Mouse (Mus musculus): Measurements from ENCODE around the gene 2900026A02Rik. TPM values are rescaled to one million over a fixed set of nuclear protein-coding genes. Genes with fewer than 3 reads are reported as not detected.

Gene 2900026A02Rik
- polyA plus RNA-seq, 1 experiment from 2014 or later = 3.7 TPM

DNA sequence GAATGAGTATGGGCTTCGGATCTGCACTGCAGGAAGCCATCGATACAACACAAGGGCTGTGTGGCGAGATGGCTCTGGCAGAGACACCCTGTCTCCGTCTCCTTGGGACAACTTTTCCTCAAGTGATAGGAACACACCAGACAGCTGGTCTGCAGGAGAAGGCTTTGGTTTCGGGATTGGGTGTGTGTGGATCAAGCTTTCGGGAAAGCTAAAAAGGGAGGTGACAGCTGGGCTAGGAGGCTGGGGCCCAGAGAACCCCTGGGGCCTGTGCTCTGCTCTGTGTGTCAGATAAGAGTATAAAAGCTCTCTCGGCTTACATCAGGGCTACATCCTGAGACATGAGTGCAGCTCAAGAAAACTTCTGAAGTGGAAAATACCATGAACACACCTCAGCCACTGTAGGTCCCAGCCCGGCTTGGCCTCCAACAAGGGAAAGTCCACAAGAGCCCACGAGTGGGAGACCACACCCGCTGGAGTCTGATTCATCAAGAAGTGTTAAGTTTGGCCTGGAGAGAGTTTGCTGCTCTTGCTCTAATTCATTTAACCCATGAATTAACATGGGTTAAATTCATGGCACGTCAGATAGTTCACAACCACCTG is 112.8 kb downstream of the 2900026A02Rik start:
- no peaks in the 10 kb centered on the region for H3K36me3 ChIP-seq (replicated peaks)
- no peaks in the 10 kb centered on the region for H3K27me3 ChIP-seq (replicated peaks; ENCODE audit: low read depth, poor library complexity, severe bottlenecking)
- 83% methylated on average over 11 of the region's 11 CpGs for WGBS
- H3K27ac ChIP-seq (replicated peaks) = no peak overlapping the region
- H3K4me1 ChIP-seq = peaks cover 42% of the 10 kb centered on the region
- no peak overlapping the region for H3K4me3 ChIP-seq
- no peak for DNase-seq (ENCODE audit: low spot score)
- H3K9me3 ChIP-seq = no peaks in the 10 kb centered on the region

GRCm38 (mm10) chr5:113107709-113108108 is 113.3 kb downstream of the 2900026A02Rik start:
- Histone ChIP-seq H3K4me3 (no peak overlapping the region), H3K27me3 (replicated peaks; ENCODE audit: low read depth, poor library complexity, severe bottlenecking) (no peaks in the 10 kb centered on the region), H3K9me3 (no peaks in the 10 kb centered on the region), H3K4me1 (peaks cover 42% of the 10 kb centered on the region), H3K27ac (replicated peaks) (no peak overlapping the region), H3K36me3 (replicated peaks) (no peaks in the 10 kb centered on the region)
- WGBS = 80% methylated on average over 3 of the region's 3 CpGs
- no peak for DNase-seq (ENCODE audit: low spot score)

DNA sequence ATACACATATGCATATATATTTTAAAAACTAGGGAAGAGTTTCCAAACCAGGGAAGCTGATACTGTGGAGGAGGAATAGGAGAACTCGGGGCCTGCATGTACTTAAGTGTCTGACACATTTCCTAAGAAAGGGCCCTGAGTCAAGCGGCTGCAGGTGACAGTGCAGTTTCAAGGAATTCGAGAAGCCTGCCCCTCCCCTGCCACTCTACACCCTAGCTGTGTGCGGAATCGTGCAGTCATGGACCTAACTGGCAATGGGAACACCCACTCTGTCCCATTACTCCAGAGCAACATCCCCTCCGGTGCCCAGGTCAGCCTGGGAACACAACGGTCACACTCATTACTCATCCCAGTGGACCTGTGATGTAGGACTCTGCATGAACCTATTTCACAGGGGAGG is 114.4 kb downstream of the 2900026A02Rik start:
- Histone ChIP-seq H3K27ac (replicated peaks) (no peak overlapping the region), H3K4me1 (peaks cover 44% of the 10 kb centered on the region), H3K9me3 (no peaks in the 10 kb centered on the region), H3K36me3 (replicated peaks) (no peaks in the 10 kb centered on the region), H3K27me3 (replicated peaks; ENCODE audit: low read depth, poor library complexity, severe bottlenecking) (no peaks in the 10 kb centered on the region), H3K4me3 (no peak overlapping the region)
- no peak for DNase-seq (ENCODE audit: low spot score)
- WGBS = 63% methylated on average over 7 of the region's 7 CpGs

GRCm38 (mm10) chr5:113105481-113105880 is 115.6 kb downstream of the 2900026A02Rik start:
- DNase-seq (ENCODE audit: low spot score) = no peak

DNA sequence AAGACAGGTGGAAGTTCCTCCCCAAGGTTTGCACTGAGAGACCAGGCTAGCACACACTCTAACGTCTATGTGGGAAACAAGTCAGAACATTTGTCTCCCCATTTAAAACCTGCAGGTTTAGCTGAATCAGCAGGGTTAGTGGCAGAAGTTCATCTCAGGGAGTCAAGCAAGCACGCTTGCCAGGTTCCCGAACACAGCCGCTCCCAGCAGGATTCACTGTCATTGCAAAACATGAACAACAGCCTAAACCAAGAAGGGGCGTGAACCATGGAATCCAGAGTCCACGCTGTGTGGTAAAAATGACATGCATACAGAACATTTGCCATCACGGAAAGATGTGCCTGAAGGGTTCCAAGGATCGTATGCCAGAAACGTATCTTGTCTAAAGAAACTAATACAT is 116.0 kb downstream of the 2900026A02Rik start:
- WGBS = 86% methylated on average over 9 of the region's 9 CpGs
- no peaks in the 10 kb centered on the region for H3K27me3 ChIP-seq (replicated peaks; ENCODE audit: low read depth, poor library complexity, severe bottlenecking)
- no peak for DNase-seq (ENCODE audit: low spot score)
- no peak overlapping the region for H3K4me3 ChIP-seq
- H3K9me3 ChIP-seq = no peaks in the 10 kb centered on the region
- H3K36me3 ChIP-seq (replicated peaks) = no peaks in the 10 kb centered on the region
- no peak overlapping the region for H3K27ac ChIP-seq (replicated peaks)
- peaks cover 35% of the 10 kb centered on the region for H3K4me1 ChIP-seq

More at GRCm38 (mm10) chr5:113105481-113105880, 115.6 kb downstream of the 2900026A02Rik start:
- 86% methylated on average over 4 of the region's 4 CpGs for WGBS
- H3K9me3 ChIP-seq = no peaks in the 10 kb centered on the region
- no peaks in the 10 kb centered on the region for H3K36me3 ChIP-seq (replicated peaks)
- H3K27ac ChIP-seq (replicated peaks) = no peak overlapping the region
- no peaks in the 10 kb centered on the region for H3K27me3 ChIP-seq (replicated peaks; ENCODE audit: low read depth, poor library complexity, severe bottlenecking)
- H3K4me3 ChIP-seq = no peak overlapping the region
- peaks cover 37% of the 10 kb centered on the region for H3K4me1 ChIP-seq

- 65% methylated on average over 7 of the region's 7 CpGs for WGBS
- Histone ChIP-seq H3K27ac (replicated peaks) (peak overlapping the region; percentile 26; the same call in 1 of the 2 replicates), H3K27me3 (replicated peaks; ENCODE audit: low read depth, poor library complexity, severe bottlenecking) (no peaks in the 10 kb centered on the region), H3K4me3 (no peak overlapping the region), H3K9me3 (no peaks in the 10 kb centered on the region), H3K36me3 (replicated peaks) (0 out of 2 replicates have a peak, but pooled peaks cover 1% of the 10 kb centered on the region), H3K4me1 (peaks cover 27% of the 10 kb centered on the region)
- no peak for DNase-seq (ENCODE audit: low spot score)
Measured at GRCm38 (mm10) chr5:113102455-113102854, 118.6 kb downstream of the 2900026A02Rik start.

DNA sequence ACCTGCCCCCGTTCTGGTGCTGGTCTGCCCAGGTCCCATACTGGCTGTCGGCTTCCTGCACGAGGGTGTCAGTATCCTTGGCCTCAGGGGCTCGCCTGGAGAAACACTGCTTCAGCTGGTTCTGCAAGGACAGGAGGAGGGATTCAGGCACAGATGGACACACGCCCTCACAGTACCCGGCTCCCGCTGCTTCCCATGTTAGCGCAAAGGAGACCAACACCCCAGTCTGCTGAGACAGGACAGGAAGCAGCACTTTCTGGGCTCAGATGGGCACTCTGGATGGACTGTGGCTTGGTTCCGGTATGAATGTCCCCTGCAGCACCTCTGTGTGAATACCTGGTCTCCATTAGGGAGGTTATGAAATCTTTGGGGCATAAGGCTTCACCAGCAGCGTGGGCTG is 119.6 kb downstream of the 2900026A02Rik start:
- no peak for DNase-seq (ENCODE audit: low spot score)
- WGBS = 85% methylated on average over 10 of the region's 10 CpGs
- H3K27ac ChIP-seq (replicated peaks) = no peak overlapping the region
- no peak overlapping the region for H3K4me3 ChIP-seq
- peaks cover 18% of the 10 kb centered on the region for H3K4me1 ChIP-seq
- no peaks in the 10 kb centered on the region for H3K27me3 ChIP-seq (replicated peaks; ENCODE audit: low read depth, poor library complexity, severe bottlenecking)
- peaks cover 7% of the 10 kb centered on the region; the same call in 1 of the 2 replicates for H3K36me3 ChIP-seq (replicated peaks)
- no peaks in the 10 kb centered on the region for H3K9me3 ChIP-seq

- no peak for DNase-seq (ENCODE audit: low spot score)
- Histone ChIP-seq H3K27ac (replicated peaks) (no peak overlapping the region), H3K9me3 (no peaks in the 10 kb centered on the region), H3K4me1 (peaks cover 18% of the 10 kb centered on the region), H3K4me3 (no peak overlapping the region), H3K36me3 (replicated peaks) (peaks cover 7% of the 10 kb centered on the region; the same call in 1 of the 2 replicates), H3K27me3 (replicated peaks; ENCODE audit: low read depth, poor library complexity, severe bottlenecking) (no peaks in the 10 kb centered on the region)
- 87% methylated on average over 11 of the region's 11 CpGs for WGBS
Measured at GRCm38 (mm10) chr5:113100422-113100821, 120.6 kb downstream of the 2900026A02Rik start.

DNA sequence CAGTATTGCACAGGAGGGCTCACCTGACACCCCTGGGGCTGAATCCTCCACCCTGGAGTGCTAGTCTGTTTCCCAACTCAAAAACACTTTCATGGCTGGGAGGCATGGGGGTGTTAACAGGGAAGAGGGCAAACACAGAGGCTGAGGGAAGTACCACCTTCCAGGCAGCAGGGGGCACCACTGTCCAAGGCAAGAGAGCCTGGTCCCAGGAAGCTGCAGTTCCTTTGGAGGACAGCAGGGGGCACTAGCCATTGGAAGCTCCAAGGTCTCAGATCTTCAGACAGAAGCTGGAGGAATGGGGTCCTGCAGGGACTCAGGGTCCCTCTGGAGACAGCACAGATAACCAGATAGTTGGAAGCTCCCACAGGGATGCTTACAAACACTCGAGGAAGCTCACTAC is 121.5 kb downstream of the 2900026A02Rik start:
- Histone ChIP-seq H3K36me3 (replicated peaks) (peaks cover 7% of the 10 kb centered on the region; the same call in 1 of the 2 replicates), H3K9me3 (no peaks in the 10 kb centered on the region), H3K27ac (replicated peaks) (no peak overlapping the region), H3K4me1 (peaks cover 18% of the 10 kb centered on the region), H3K4me3 (no peak overlapping the region), H3K27me3 (replicated peaks; ENCODE audit: low read depth, poor library complexity, severe bottlenecking) (no peaks in the 10 kb centered on the region)
- DNase-seq (ENCODE audit: low spot score) = peak; percentile 91
- WGBS = 29% methylated on average over 1 of the region's 1 CpGs

- peaks cover 12% of the 10 kb centered on the region for H3K4me1 ChIP-seq
- no peaks in the 10 kb centered on the region for H3K9me3 ChIP-seq
- no peak for DNase-seq (ENCODE audit: low spot score)
- H3K27ac ChIP-seq (replicated peaks) = no peak overlapping the region
- no peak overlapping the region for H3K4me3 ChIP-seq
- 92% methylated on average over 17 of the region's 17 CpGs for WGBS
- H3K36me3 ChIP-seq (replicated peaks) = peaks cover 7% of the 10 kb centered on the region; the same call in 1 of the 2 replicates
- no peaks in the 10 kb centered on the region for H3K27me3 ChIP-seq (replicated peaks; ENCODE audit: low read depth, poor library complexity, severe bottlenecking)
Measured at GRCm38 (mm10) chr5:113097551-113097950, 123.5 kb downstream of the 2900026A02Rik start.

- no peaks in the 10 kb centered on the region for H3K9me3 ChIP-seq
- H3K36me3 ChIP-seq (replicated peaks) = peaks cover 18% of the 10 kb centered on the region
- H3K4me3 ChIP-seq = no peak overlapping the region
- no peak overlapping the region for H3K27ac ChIP-seq (replicated peaks)
- H3K4me1 ChIP-seq = 0 out of 2 replicates have a peak, but pooled peaks cover 7% of the 10 kb centered on the region
- no peaks in the 10 kb centered on the region for H3K27me3 ChIP-seq (replicated peaks; ENCODE audit: low read depth, poor library complexity, severe bottlenecking)
- DNase-seq (ENCODE audit: low spot score) = no peak
- 93% methylated on average over 18 of the region's 18 CpGs for WGBS
Measured at GRCm38 (mm10) chr5:113095456-113095855, 125.6 kb downstream of the 2900026A02Rik start.

DNA sequence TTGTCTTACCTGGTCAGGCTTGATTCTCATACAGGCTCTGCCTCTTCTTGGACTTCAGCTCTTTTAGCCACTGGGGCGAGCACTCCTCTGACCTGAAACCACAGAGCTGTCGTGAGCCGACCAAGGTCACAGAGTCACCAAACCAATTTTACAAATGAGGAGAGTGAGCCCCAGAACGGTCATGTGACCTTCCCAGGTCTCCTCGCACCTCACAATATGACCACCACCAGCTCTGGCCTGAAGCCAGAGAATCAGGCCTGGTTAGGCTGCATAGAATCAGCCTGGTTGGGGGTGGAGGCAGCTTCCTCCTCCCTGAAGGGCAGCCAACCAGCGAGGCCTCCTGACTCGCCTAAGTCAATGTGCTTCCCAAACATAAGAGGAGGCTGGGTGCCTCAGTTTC is 128.6 kb downstream of the 2900026A02Rik start:
- Histone ChIP-seq H3K36me3 (replicated peaks) (peaks cover 24% of the 10 kb centered on the region), H3K27me3 (replicated peaks; ENCODE audit: low read depth, poor library complexity, severe bottlenecking) (no peaks in the 10 kb centered on the region), H3K9me3 (no peaks in the 10 kb centered on the region), H3K4me1 (0 out of 2 replicates have a peak, but pooled peaks cover 7% of the 10 kb centered on the region), H3K27ac (replicated peaks) (no peak overlapping the region), H3K4me3 (no peak overlapping the region)
- 74% methylated on average over 7 of the region's 7 CpGs for WGBS
- no peak for DNase-seq (ENCODE audit: low spot score)

DNA sequence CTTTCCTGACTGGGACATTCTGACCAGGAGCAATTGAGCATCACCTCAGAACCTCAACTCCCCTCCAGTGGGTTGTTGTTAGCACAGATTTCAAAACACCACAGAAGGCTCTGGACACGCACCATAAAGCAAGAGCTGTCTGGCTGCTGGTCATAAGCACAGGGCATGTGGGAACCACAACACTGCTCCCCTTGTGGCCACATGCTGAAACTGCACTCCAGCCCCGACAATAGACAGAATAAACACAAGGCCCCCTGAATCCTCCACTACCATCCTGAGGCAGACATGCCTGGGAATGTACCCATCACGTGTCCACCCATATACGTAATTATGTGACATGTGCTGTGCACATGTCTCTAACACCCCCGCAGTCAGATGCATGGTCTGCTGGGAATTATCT is 129.9 kb downstream of the 2900026A02Rik start:
- Histone ChIP-seq H3K27me3 (replicated peaks; ENCODE audit: low read depth, poor library complexity, severe bottlenecking) (no peaks in the 10 kb centered on the region), H3K27ac (replicated peaks) (no peak overlapping the region), H3K4me3 (no peak overlapping the region), H3K9me3 (no peaks in the 10 kb centered on the region), H3K36me3 (replicated peaks) (peaks cover 18% of the 10 kb centered on the region), H3K4me1 (0 out of 2 replicates have a peak, but pooled peaks cover 7% of the 10 kb centered on the region)
- DNase-seq (ENCODE audit: low spot score) = peak; percentile 64
- 60% methylated on average over 5 of the region's 5 CpGs for WGBS
